Mouse (Mus musculus) mouse trophoblast stem cell (cell line): ENCODE results near the gene Nhp2.
"Not testable (repeated sequence)": the region's sequence is repeated elsewhere in the genome, so short reads cannot be mapped to it uniquely, and the experiment has no call there.

Source experiments
- in situ Hi-C, 2 experiments: fragments of 300-500 bp; cut with MseI, MboI; formaldehyde crosslinking; loops; 2 replicates in 1 of 2; 3 replicates in 1 of 2; pipeline ENCODE4 v1.15.1; 2025

Gene Nhp2

DNA sequence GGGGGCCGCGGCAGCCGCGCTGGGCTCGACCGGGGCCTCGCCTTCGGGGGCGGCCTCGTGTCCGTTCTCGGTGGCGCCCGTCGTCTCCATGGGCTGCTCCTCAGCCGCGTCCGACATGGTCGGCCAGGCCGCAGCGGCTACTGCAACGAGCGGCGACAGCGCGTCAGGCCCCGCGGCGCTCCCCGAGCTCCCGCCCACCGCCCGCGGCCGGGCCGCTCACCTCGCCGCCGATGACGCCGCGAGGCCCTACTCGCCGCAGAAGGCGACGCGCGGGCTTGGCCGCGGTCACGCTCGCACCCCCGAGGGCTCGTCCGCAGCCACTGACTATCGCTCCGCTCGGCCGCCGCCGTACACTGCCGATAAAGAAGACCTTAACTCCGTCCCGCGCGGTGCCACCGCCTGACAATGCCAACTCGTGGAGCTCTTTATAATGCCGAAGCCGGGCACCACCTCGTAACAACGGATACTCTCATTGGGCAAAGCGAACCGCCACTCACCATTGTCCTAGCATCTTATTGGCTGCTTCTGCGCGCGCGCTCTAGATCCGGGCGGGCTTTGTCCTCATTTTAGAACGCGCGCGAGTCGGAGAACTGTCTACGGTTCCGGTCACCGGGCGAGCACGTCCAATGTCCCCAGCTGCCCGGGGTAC, 13.0 kb upstream of the Nhp2 start, which contains the start of gene Hnrnpab:
Hnrnpab (minus strand) TSS at position 401 of the 649 bp plus-strand sequence.
- in situ Hi-C loops = no loop called here

DNA sequence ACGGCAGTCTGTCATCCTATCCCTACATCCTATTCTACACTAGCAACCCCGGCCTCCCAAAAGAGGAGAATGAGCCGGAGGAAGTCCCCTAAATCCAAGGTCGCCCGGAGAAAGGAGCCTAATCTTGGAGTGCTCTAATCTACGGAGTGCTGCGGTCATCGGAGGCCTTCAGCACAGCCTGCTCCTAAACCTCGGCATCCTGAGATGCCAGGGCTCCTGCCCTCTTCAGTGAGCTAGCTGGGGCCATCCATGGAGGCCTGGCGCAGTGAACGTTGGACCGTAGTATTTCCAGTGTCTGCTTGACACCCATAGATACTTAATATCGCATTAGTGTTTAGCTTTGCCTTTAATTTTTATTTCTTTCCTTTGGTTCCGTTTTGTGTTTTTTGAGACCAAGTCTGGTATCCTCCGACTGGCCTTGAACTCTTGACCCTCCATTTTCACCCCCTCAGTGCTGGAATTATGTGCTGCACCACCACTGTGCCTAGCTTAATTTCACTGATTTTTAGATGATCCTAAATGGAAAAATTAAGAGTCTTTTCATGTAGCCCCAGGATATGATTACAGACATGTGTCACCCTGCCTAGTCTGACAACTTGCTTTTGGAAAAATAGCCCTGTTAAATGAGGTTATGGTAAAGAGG, 12.3 kb upstream of the Nhp2 start:
- in situ Hi-C loops = no loop called here

DNA sequence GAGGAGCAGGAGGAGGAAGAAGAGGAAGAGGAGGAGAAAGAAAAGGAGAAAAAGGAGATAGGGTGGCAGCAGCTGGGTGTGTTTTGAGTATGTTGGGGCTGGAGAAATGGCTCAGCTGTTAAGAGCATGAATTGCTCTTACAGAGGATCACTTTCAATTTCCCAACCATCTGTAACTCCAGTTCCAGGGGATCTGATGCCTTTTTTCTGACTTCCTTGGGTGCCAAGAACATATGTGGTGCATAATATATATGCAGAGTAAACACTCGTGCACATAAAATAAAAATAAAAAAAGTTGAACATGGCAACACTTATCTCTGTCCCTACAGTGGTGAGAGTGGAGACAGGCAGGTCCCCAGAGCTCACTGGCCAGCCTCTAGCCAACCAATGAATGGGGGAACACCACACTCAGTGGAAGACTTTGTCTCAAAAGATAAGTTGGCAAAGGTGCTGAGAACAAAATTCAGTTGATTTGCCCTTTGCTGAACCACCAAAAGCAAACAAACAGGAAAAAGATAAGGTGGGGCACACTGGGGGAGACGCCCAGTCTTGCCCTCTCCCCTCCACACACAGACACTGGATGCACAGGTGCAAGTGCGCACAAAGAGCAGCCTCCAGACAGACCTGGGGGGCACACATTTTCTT, 10.1 kb upstream of the Nhp2 start:
- in situ Hi-C loops = no loop called here

DNA sequence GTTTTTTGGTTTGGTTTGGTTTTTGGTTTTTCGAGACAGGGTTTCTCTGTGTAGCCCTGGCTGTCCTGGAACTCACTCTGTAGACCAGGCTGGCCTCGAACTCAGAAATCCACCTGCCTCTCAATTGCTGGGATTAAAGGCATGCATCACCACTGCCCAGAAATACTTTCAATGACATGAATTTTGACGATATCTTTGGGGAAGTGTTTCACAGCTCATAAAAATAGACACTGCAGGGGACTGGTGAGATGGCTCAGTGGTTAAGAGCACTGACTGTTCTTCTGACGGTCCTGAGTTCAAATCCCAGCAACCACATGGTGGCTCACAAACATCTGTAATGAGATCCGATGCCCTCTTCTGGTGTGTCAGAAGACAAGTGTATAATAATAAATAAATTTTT, 9.6 kb upstream of the Nhp2 start:
- in situ Hi-C loops = not testable (repeated sequence)

DNA sequence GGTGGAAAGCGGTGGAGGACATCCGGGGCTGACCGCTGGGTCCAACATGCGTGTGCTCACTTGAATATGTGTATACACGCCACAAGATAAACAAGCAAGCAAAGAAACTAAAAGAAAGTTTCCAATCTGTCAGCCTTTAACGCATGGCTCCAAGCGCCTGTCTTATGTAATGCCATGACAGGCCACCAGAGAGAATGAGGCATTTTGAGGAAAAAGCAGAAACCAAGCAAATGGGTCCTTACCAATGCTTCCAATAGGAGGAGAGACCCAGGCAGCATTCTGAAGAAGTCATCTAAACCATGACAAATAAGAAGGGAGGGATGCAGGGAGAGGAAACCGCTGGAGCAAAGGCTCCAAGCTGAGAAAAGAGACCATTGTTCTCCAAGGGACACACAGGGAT, 5.3 kb upstream of the Nhp2 start:
- in situ Hi-C loops = no loop called here

DNA sequence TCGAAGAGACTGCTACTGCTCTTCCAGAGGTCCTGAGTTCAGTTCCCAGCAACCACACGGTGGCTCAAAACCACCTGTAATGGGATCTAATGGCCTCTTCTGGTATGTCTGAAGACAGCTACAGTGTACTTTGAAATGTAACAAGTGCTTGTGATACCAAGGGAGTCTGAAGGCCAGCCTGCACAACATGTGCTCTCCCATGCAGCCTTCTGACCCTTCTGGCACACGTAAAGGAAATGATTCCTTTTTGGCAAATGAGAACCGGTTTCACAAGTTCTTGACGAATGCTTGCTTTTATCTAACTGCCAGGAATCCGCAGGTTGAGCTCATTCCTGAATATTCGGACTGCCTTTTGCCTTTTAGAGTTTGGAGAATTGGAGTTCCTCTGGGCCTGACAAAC, 4.4 kb upstream of the Nhp2 start:
- in situ Hi-C loops = loop anchor here (5.0 kb wide), 1 partner anchor 67 kb away; no protein-coding TSS in a partner anchor

DNA sequence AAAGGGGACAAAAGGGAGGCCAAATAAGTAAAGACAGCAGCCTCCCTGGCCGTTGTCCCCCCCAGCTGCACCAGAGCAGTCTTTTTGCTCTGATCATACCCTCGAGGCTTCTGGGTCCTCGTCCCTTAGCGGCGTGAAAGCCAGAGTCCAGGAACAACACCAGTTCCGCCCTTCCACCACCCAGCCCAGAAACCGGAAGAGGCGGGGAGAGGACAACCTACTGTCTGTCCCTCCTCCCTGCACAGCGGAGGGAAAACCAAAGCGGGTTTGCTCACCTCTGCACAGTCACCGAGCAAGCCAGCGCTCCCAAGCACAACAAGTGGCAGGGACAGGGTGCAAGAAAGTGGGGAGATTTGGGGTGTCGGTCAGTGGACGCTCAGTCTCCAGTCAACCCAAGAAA, 3.9 kb upstream of the Nhp2 start:
- in situ Hi-C loops = loop anchor here (5.0 kb wide), 1 partner anchor 67 kb away; no protein-coding TSS in a partner anchor

DNA sequence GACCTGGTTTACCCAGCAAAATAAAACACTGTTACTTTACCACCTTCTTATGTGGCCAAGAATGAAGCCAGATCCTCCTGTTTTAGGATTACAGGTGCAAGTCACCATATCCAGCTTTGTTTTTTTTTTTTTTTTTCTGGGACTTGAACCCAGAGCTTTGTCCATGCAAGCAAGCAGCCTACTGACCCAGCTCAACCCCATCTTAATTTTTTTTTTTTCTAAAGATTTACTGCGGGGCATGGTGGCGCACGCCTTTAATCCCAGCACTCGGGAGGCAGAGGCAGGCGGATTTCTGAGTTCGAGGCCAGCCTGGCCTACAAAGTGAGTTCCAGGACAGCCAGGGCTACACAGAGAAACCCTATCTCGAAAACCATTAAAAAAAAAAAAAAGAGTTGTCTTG, 3.4 kb upstream of the Nhp2 start:
- in situ Hi-C loops = loop anchor here (5.0 kb wide), 1 partner anchor 66 kb away; no protein-coding TSS in a partner anchor

DNA sequence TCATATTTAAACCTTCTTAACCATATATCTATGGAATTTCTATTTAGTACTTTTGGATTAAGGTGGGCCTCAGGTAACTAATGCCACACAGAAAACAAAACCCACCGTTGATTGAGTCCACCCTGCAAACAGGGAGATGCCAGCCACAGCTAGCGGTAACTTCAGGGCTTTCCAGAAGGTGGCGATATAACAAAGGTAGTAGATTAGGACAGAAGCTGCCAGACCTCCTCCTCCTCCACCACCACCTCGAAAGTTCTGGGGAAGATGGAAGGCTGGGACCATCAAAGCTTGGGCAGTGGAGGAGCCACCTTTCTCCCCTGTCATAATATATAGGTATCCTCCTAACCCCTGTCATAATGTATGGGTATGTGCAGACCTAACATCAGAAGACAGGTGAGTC, 1.8 kb upstream of the Nhp2 start:
- in situ Hi-C loops = loop anchor here (5.0 kb wide), 1 partner anchor 65 kb away; no protein-coding TSS in a partner anchor

DNA sequence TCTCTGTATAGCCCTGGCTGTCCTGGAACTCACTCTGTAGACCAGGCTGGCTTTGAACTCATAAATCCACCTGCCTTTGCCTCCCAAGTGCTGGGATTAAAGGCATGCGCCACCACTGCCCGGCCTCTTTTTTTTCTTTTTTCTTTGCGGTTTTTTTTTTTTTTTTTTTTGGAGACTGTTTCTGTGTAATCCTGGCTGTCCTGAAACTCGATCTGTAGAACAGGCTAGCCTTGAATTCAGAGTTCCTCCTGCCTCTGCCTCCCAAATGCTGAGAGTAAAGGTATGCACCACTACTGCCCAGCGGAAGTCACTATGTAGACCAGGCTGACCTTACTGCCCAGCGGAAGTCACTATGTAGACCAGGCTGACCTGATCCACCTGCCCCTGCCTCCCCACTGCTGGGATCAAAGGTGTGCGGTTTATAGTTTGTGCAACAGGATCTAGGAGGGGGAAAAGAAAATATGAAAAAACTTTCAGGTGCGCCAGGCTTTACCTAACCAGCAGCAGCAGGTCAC, 584 bp upstream of the Nhp2 start:
- in situ Hi-C loops = loop anchor here (5.0 kb wide), 1 partner anchor 63 kb away; no protein-coding TSS in a partner anchor

DNA sequence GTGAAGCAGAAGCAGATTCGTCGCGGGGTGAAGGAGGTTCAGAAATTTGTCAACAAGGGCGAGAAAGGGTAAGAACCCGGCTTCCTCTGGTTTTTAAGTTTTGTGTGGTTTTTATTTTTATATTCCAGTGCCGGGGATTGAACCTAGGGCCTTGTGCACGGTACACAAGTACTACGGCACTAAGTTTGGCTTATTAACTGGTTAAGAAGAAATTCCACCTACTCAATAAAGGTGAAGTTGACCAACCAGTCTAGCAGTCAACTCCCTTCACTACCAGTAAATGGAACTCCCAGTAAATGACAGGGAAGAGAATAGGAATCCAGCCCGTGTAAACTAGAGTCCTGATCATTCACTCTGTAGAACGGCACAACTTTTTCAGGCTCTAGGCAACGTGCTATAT, 549 bp downstream of the Nhp2 start:
- in situ Hi-C loops = no loop called here

DNA sequence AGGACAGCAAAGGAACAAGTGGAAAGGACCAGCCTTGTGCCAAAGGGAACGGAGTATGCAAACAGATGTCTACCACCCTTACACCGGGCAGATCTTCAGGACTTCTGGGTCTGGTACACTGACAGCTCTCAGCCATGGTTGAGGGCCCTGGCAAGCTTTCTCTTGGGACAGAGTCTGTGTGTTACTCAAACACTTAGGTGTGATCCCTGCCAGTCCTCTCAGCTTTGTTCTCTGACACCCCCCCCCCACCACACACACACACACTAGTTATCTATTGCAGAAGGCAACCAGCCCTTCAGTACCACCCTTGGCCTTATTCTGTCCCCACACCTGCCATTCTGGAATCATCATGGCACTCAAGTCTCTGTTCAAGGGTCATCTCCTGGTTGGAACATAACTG, 2.2 kb downstream of the Nhp2 start:
- in situ Hi-C loops = no loop called here

DNA sequence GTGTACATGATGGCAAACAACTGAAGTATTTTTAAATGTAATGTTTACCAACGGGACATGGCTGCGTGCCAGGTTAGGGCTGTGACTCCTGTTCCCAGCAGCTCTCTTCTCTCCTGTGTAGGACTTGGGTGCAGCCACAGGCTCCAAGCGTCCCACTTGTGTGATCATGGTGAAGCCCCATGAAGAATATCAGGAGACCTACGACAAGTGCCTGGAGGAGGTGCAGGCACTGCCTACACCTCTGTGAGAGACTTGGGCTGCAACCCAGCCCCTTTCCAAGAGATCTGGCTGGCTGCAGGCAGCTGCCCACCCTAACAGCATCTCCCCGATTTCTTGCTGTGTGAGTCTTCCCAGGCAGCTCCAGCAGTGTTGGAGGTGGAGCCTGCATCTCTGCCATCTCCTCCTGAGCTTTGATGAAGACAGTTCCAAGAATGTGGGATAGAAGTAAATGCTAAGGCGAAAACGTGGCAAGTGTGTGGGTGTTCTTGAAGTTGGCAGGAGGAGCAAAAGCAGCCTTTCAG, 3.5 kb downstream of the Nhp2 start:
- in situ Hi-C loops = no loop called here

DNA sequence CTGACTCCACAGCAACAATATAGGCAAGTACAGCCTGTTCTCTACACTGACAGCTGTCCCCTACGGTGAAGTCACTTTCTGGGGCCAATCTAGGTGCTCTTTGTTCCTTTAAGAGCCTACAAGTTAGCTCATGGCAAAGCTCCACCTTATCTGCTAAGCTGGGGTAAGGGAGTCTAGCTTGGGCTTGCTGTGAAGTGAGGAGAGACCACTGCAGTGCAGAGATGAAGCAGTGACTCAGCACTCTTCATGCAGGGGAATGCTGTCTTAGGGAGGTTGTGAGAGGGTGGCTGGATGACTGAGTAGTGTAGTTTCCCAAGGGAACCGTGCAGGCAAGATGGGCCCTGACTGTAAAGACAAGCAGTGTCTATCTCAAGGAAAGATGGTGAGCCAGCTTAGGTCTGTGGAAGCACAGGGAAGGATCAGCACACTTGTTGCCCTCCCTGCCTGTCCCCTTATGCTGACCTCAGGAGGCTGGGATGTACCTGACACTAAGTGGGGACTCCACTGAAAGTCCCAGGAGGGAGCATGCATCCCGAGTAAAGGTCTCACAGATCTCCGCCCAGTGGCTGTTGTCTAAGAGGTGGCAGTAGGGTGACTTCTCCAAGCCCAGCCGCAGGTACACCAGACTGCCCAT, 5.8 kb downstream of the Nhp2 start:
- in situ Hi-C loops = no loop called here

DNA sequence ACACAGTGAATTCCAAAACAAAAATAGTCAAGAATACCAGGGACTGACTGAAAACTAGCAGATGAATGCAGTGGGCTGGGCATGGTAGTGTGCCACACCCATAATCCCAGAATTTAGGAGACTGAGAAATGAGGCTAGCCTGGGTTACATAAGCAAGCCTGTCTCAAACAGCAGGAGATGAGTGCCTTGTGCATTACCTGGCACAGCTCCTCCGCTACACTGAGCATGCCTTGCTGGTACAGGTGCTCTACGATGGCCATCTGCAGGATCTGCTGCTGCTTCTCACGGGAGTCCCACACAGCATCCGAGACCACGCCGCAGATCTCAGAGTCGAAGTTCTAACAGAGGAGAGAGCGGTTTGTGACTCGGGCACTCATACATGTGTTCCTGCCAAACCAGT, 7.9 kb downstream of the Nhp2 start:
- in situ Hi-C loops = no loop called here

DNA sequence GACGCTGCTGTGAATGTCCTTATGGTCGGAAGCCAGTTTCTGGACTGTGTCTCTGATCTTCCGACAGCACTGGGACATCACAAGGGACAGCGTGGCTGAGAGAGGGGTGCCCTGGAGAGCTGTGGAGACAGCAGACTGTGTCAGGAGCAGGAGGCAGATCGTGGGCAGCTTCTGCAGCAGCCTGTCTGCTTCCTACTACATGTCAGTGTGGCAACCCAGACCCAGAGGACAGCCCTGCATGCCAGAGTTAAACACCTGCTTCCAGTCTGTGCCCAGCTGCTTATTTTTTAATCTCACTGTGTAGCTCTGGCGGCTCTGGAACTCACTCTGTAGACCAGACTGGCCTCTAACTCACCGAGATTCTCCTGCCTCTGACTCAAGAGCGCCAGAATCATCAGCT, 8.4 kb downstream of the Nhp2 start:
- in situ Hi-C loops = no loop called here

DNA sequence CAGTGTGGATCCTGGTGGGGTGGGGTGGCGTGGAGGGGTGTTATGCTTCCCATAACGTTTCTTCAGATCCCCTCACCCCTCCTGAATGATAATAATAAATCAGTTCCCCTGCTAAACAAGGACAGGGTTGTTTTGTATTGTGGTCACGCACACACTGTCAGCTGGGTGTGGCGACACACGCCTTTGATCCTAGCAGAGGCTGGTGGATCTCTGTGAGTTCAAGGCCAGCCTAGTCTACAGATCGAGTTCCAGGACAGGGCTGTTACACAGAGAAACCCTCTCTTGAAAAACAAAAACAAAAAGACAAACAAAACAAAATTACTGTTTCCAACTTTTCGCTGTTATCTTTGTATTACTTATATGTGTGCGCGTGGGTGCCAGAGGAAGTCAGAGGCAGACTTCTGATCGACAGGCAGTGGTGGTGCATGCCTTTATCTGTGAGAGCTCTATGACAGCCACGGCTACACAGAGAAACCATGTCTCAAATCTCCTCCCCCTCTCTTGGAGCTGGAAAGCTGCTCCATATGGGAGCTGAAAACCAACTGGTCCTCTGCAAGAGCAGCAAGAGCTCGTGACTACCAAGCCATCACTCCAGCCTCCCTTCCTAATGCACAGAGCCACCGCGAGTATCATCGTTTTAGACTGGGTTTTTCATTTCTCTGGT, 10.2 kb downstream of the Nhp2 start:
- in situ Hi-C loops = no loop called here

DNA sequence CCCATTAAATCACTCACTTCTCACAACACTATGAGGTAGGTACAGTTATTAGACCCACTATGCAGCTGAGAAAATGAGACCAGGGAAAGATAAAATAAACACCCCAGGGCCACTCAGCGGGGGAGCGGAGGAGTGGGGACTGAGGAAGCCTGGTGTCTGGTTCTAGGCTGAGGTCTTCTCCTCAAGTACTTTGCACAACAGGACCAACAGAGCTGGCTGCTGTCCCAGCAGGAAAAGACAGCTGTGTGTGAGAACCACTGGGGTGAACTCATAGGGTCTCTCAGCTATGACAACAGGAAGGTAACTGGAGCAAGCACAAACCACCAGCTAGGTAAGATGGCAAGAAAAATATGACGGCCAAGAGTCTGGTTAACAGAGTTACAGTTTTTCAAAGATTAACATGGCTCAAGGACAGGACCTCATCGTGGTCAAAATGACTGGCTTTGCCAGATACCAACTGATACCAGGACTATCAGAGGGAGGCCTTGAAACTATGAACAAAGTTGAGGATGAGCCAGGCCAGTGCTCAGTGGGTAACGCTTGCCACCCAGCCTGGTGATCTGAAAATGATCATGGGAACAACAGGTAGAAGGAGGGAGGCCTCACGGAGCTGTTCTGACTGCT, 12.7 kb downstream of the Nhp2 start:
- in situ Hi-C loops = no loop called here

DNA sequence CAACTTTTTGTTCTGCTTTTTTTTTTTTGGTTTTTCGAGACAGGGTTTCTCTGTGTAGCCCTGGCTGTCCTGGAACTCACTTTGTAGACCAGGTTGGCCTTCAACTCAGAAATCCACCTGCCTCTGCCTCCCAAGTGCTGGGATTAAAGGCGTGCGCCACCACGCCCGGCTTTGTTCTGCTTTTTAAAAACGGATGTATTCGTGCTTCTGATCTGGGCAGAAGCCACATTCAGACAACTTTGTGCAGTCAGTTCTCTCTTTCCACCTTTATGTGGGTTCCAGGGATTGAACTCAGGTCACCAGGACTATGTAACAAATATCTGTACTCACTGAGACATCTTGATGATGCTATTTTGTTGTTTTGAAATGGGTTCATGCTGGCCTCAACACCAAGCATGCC, 13.7 kb downstream of the Nhp2 start:
- in situ Hi-C loops = not testable (repeated sequence)

DNA sequence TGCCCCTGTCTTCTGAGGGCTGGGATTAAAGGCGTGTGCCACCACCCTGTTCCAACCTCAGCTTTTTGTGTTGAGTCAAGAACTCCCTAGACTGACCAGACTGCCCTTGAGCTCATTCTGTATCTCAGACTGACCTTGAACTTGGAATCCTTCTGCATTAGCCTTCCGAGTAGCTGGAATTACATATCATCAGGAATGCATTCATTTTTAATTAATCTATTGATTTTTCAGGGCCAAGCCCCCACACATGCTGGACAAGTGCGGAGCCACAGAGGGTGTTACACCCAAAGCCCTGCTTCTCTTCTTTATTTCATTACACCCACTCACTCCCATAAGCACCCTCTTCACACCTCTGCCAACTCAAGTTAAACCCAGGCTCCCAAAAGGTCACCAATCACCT, 14.2 kb downstream of the Nhp2 start:
- in situ Hi-C loops = no loop called here

DNA sequence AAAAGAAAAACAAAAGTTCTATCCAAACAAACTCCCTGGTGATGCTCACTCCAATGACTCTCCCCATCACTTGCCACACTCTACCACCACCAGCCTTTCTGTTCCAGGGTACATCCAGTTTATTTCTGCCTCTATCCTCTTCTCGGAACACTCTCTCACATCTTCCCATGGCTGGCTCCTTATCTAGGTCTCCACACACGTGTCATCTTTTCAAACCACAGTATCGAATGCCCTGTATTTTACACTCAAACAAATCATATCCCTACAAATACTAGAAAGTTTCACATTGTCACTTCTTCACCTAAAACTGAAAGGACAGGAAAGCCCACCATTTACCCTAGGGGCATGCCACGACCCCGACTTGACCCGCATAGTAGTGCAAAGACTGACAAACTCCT, 15.6 kb downstream of the Nhp2 start:
- in situ Hi-C loops = no loop called here
